Mouse (Mus musculus) hindbrain, embryonic 14.5 days (tissue): ENCODE measurements around the gene Aire. TPM values are rescaled to one million over a fixed set of nuclear protein-coding genes. Genes with fewer than 3 reads are reported as not detected.
A peak's percentile ranks its signal among the peaks of the same experiment; 100 is the strongest.

ENCODE experiments used
- ATAC-seq: fragments of 200-750 bp; cut with Nextera tagmentation; 2 replicates; pipeline ENCODE4 v1.8.0; 2017; ENCODE audit warnings: moderate number of reproducible peaks, mild to moderate bottlenecking, moderate TSS enrichment, moderate library complexity; ENCODE audit not compliant: low FRiP score
- DNase-seq: peaks from one replicate; pipeline ENCODE4 v3.0.0-alpha.2; 2015; ENCODE audit warnings: low spot score
- H3K27ac ChIP-seq: fragments of 300-500 bp; sonication (generic); 2 replicates; pipeline ENCODE4 v1.5.1; 2014; ENCODE audit warnings: mild to moderate bottlenecking, moderate library complexity
- H3K27me3 ChIP-seq: fragments of 300-500 bp; sonication (generic); 2 replicates; pipeline ENCODE4 v1.6.1; 2014; ENCODE audit warnings: mild to moderate bottlenecking, low read length, mixed read lengths; ENCODE audit not compliant: control insufficient read depth, insufficient read depth
- H3K36me3 ChIP-seq: fragments of 300-500 bp; sonication (generic); replicated peaks from 2 replicates; pipeline ENCODE4 v1.6.1; 2014; ENCODE audit not compliant: control insufficient read depth, insufficient read depth
- H3K4me1 ChIP-seq: fragments of 300-500 bp; sonication (generic); replicated peaks from 2 replicates; pipeline ENCODE4 v1.6.1; 2014; ENCODE audit warnings: antibody characterized with exemption, low read length, mixed read lengths; ENCODE audit not compliant: control insufficient read depth, insufficient read depth
- H3K4me2 ChIP-seq: fragments of 300-500 bp; sonication (generic); replicated peaks from 2 replicates; pipeline ENCODE4 v1.6.1; 2014; ENCODE audit warnings: mild to moderate bottlenecking, moderate library complexity
- H3K4me3 ChIP-seq: fragments of 300-500 bp; sonication (generic); replicated peaks from 2 replicates; pipeline ENCODE4 v1.5.1; 2014; ENCODE audit warnings: mild to moderate bottlenecking, low read length
- H3K9ac ChIP-seq: fragments of 300-500 bp; sonication (generic); 2 replicates; pipeline ENCODE4 v1.6.1; 2014
- H3K9me3 ChIP-seq: fragments of 300-500 bp; sonication (generic); 2 replicates; pipeline ENCODE4 v1.6.1; 2016; ENCODE audit warnings: low read length; ENCODE audit not compliant: control insufficient read depth
- WGBS: fragments of 180-500 bp; shearing (Covaris S2); extraction: QIAGEN DNeasy Blood & Tissue Kit; methylation state at CpG from one replicate; pipeline ENCODE4 v1.1.7; 2014; 5-methylcytosine and 5-hydroxymethylcytosine counted together
- polyA plus RNA-seq: library from polyadenylated mRNA; unstranded; fragments of >200 nt; fragmentation: Nextera tagmentation; extraction: Ambion mirVana; gene quantifications from 2 replicates; pipeline ENCODE4 v1.2.1, GENCODE M21; 2014

Gene Aire
- polyA plus RNA-seq, 1 experiment from 2014 or later = 0.15 TPM

DNA sequence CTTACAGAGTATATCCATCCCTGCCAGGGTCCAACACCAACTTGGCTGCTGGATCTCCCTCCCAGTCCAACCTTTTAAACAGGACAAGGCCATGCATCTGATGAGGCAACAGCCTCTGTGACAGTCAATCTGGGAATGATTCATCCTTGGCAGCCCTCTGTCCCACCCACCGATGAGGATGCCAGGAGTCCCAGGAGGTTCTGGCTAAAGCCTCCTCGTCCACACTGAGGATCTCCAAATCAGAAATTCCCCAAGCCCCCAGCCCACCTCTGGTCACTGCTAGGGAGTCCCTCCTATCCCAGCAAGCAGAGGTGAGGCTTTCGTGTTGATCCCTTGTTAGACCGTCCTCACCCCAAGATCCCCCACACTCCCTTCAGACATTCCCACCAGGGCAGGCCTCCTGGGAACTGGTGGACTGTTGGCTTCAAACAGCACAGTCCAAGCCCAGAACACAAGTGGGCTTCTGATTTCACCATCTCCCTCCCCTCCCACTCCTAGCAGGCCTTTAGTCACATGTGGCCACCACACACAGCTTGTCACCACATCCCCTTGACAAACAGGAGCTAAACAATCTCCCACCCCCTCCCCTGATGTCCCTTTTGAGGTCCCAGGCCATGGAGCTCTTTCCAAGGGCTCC, 36.7 kb upstream of the Aire start:
- Histone ChIP-seq H3K4me2 (no peak overlapping the region), H3K9me3 (no peaks in the 10 kb centered on the region), H3K4me3 (no peak overlapping the region), H3K9ac (no peak overlapping the region), H3K36me3 (no peaks in the 10 kb centered on the region), H3K27ac (no peak overlapping the region), H3K4me1 (no peaks in the 10 kb centered on the region), H3K27me3 (no peaks in the 10 kb centered on the region)
- whole genome bisulfite sequencing = 81% methylated on average over 4 of the region's 4 CpGs
- DNase-seq = no peak
- no peak for ATAC-seq

- WGBS = 88% methylated on average over 5 of the region's 5 CpGs
- H3K4me2 ChIP-seq = no peak overlapping the region
- no peak overlapping the region for H3K9ac ChIP-seq
- H3K27ac ChIP-seq = no peak overlapping the region
- H3K4me1 ChIP-seq = no peaks in the 10 kb centered on the region
- no peaks in the 10 kb centered on the region for H3K27me3 ChIP-seq
- H3K4me3 ChIP-seq = no peak overlapping the region
- H3K36me3 ChIP-seq = no peaks in the 10 kb centered on the region
- ATAC-seq (no peak), DNase-seq (no peak)
- no peaks in the 10 kb centered on the region for H3K9me3 ChIP-seq
Observed at GRCm38 (mm10) chr10:78078276-78078675, 34.9 kb upstream of the Aire start.

GRCm38 (mm10) chr10:78077862-78078261, 34.5 kb upstream of the Aire start:
- Histone ChIP-seq H3K27ac (no peak overlapping the region), H3K9ac (no peak overlapping the region), H3K4me1 (no peaks in the 10 kb centered on the region), H3K36me3 (no peaks in the 10 kb centered on the region), H3K4me3 (no peak overlapping the region), H3K9me3 (no peaks in the 10 kb centered on the region), H3K4me2 (no peak overlapping the region), H3K27me3 (no peaks in the 10 kb centered on the region)
- DNase-seq = no peak
- WGBS = 82% methylated on average over 9 of the region's 9 CpGs
- no peak for ATAC-seq

- no peak for DNase-seq
- Histone ChIP-seq H3K9ac (no peak overlapping the region), H3K27ac (no peak overlapping the region)
Observed at GRCm38 (mm10) chr10:78074977-78075376, 31.6 kb upstream of the Aire start.

GRCm38 (mm10) chr10:78074151-78074550, 30.7 kb upstream of the Aire start:
- Histone ChIP-seq H3K9me3 (no peaks in the 10 kb centered on the region), H3K27ac (no peak overlapping the region), H3K27me3 (peaks cover 16% of the 10 kb centered on the region), H3K4me2 (no peak overlapping the region), H3K9ac (no peak overlapping the region), H3K4me1 (peaks cover 5% of the 10 kb centered on the region; the same call in 1 of the 2 replicates), H3K36me3 (no peaks in the 10 kb centered on the region), H3K4me3 (no peak overlapping the region)
- WGBS = 82% methylated on average over 4 of the region's 4 CpGs
- DNase-seq (no peak), ATAC-seq (no peak)

More at GRCm38 (mm10) chr10:78074977-78075376, 31.6 kb upstream of the Aire start:
- Histone ChIP-seq H3K4me2 (no peak overlapping the region), H3K36me3 (no peaks in the 10 kb centered on the region), H3K4me3 (no peak overlapping the region), H3K9me3 (no peaks in the 10 kb centered on the region), H3K4me1 (no peaks in the 10 kb centered on the region), H3K27me3 (peaks cover 8% of the 10 kb centered on the region)
- WGBS = 85% methylated on average over 11 of the region's 11 CpGs
- ATAC-seq = no peak

DNA sequence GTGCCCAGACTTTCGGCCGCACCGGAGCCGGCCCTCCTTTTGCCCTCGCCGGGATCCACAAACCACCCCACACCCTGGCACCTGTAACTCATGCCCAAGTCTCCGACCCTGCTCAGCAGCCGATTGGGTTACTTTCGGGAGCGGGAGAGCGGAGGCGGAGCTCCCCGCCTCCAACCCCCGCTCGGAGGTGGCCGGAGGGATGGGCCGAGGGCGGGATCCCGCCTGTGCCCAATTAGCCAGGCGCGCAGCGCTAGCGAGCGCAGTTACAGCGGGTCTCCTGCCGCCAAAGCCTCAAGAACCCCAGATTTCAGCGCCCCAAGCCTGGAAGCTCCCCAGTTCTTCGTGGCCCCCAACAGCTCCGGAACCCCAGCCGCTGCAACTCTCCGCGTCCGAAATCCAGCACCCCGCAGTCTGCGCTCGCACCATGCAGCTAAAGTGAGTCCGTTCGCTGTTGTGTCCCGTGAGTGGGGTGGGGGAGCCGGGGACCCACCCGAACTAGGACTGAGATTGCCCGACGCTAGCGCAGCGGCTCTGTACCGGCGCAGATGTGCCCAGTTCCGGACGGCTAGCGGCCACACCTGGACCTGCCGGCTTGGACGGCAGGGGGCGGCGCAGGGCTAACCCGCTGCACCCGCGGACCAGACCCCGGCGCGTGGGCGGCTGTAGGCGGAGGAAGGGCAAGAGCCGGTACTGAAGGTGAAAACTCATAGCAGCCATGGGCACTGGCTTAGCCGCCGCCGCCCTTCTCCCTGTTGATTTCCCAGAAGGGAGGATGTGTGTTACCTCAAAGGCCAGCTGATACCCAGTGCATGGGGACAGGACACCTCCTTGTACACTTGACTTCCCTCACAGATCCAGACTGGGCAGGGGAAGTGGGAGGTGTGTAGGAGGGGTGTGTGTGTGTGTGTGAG, 25.9 kb upstream of the Aire start, which contains the start of gene Icosl:
TSS of gene Icosl (plus strand) at position 202 of the 911 bp plus-strand sequence.
- Histone ChIP-seq H3K4me3 (peak within 1 kb of the TSS; percentile 50), H3K36me3 (no peaks in the 10 kb centered on the region), H3K4me1 (peaks cover 8% of the 10 kb centered on the region; the same call in 1 of the 2 replicates), H3K9me3 (no peaks in the 10 kb centered on the region), H3K27ac (no peak within 1 kb of the TSS), H3K27me3 (peaks cover 26% of the 10 kb centered on the region), H3K4me2 (peak within 1 kb of the TSS; percentile 98), H3K9ac (peak within 1 kb of the TSS; percentile 57)
- peak; percentile 44 for DNase-seq
- peak; percentile 84 for ATAC-seq
- under 1% methylated on average over 66 of the region's 66 CpGs for WGBS

DNA sequence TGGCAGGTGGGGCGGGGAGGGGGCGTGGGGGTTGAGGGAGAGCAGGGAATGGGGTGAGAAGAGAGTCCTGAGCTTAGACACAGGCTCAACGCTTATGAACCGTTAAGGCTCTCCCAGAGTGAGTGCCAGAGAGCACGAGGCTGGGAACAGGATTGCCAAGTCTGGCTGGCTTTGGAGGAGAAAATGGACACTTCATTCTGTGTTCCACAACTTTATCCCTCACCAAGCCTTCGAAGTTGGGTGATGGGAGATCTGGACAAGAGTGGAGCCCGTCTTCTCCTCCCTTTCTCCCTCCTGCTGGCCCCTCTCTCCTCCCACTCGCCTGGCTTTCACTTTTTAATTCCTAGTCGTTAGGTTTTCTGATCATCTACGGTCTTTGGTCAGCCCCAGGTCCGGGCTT, 25.1 kb upstream of the Aire start:
- 28% methylated on average over 11 of the region's 11 CpGs for WGBS
- Histone ChIP-seq H3K9me3 (no peaks in the 10 kb centered on the region), H3K4me1 (peaks cover 8% of the 10 kb centered on the region; the same call in 1 of the 2 replicates), H3K9ac (no peak overlapping the region), H3K4me2 (peak overlapping the region; percentile 98), H3K27me3 (peaks cover 26% of the 10 kb centered on the region), H3K36me3 (no peaks in the 10 kb centered on the region), H3K27ac (no peak overlapping the region), H3K4me3 (peak overlapping the region; percentile 50)
- DNase-seq = no peak
- ATAC-seq = no peak

GRCm38 (mm10) chr10:78067226-78067625, 23.8 kb upstream of the Aire start:
- H3K4me1 ChIP-seq = peaks cover 8% of the 10 kb centered on the region; the same call in 1 of the 2 replicates
- no peak overlapping the region for H3K27ac ChIP-seq
- no peaks in the 10 kb centered on the region for H3K36me3 ChIP-seq
- no peak overlapping the region for H3K4me2 ChIP-seq
- DNase-seq (no peak), ATAC-seq (no peak)
- no peaks in the 10 kb centered on the region for H3K9me3 ChIP-seq
- no peak overlapping the region for H3K4me3 ChIP-seq
- WGBS = 52% methylated on average over 4 of the region's 4 CpGs
- H3K27me3 ChIP-seq = peaks cover 26% of the 10 kb centered on the region
- no peak overlapping the region for H3K9ac ChIP-seq

DNA sequence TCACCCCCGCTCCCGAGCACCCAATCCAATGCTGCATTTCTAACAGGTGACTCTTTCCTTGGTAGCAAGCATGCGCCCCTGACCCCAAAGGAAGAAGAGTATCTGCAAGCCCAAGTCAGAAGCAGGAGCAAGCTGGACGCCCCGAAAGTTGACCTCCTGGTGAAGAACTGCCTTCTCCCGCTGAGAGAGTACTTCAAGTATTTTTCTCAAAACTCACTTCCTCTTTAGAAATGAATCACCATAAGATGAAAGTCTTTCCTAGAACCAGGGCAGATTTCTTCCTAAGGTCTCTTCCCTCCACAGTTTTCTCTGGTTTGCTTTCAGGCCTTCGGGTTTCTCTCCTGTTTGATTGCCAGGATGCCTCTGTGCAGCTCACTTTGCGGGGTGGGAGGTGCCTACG, 19.7 kb upstream of the Aire start:
- DNase-seq (no peak), ATAC-seq (no peak)
- 86% methylated on average over 9 of the region's 9 CpGs for WGBS
- Histone ChIP-seq H3K4me2 (no peak overlapping the region), H3K36me3 (no peaks in the 10 kb centered on the region), H3K4me3 (no peak overlapping the region), H3K9ac (no peak overlapping the region), H3K27ac (no peak overlapping the region), H3K9me3 (no peaks in the 10 kb centered on the region), H3K4me1 (no peaks in the 10 kb centered on the region), H3K27me3 (no peaks in the 10 kb centered on the region)
